Mouse (Mus musculus) heart, adult 2 months (tissue): ENCODE data around the gene Pacsin3.

Experiments
- CTCF ChIP-seq: fragments of 200-600 bp; IDR thresholded peaks from 2 replicates; pipeline ENCODE4 v1.8.1; 2022; ENCODE audit warnings: antibody characterized with exemption, mild to moderate bottlenecking, moderate library complexity
- EP300 ChIP-seq: fragments of 200-500 bp; IDR thresholded peaks from 2 replicates; pipeline ENCODE4 v1.6.1; 2011; ENCODE audit warnings: low read depth, low read length, control low read depth; ENCODE audit not compliant: insufficient read depth
- POLR2A ChIP-seq: fragments of 200-500 bp; IDR thresholded peaks from 2 replicates; pipeline ENCODE4 v1.6.1; 2011; ENCODE audit warnings: mild to moderate bottlenecking, low read depth, low read length, control low read depth; ENCODE audit not compliant: insufficient read depth

GRCm38 (mm10) chr2:91294226-91294625 lies 38.5 kb downstream of the Pacsin3 start:
- TF ChIP-seq POLR2A = no peak
- TF ChIP-seq CTCF = no peak
- no peak for TF ChIP-seq EP300
